Mouse (Mus musculus) olfactory bulb, adult 2 months (tissue): Measurements from ENCODE around the gene Ncan.

Source experiments
- CTCF ChIP-seq: fragments of 200-500 bp; IDR thresholded peaks from 2 replicates; pipeline ENCODE4 v1.5.1; 2012; ENCODE audit warnings: low read depth, mild to moderate bottlenecking, low read length, moderate library complexity; ENCODE audit not compliant: insufficient read depth
- POLR2A ChIP-seq: fragments of 200-500 bp; IDR thresholded peaks from 2 replicates; pipeline ENCODE4 v1.6.1; 2012; ENCODE audit warnings: mild to moderate bottlenecking, low read depth, low read length, moderate library complexity; ENCODE audit not compliant: insufficient read depth

DNA sequence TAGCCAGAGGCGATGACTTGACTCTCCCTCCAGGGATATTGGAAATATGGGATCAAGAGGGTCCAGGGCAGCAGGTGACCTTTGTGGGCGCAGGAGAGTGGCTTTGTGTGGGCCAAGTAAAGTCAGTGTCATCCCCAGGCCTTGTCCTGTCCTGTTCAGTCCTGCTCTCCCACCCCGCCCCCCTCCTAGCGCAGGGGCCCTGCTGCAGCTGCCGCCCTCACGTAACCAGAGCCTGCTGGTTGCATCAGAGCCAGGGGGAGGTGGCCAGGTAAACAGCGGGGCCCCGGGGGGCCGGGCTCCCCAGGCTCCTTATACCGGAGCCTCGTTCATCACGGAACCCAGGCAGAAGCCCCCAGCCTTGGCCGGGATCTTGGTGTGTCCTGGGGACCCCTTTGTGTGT lies 29.5 kb upstream of the Ncan start:
- TF ChIP-seq CTCF (no peak), POLR2A (no peak)
